Mouse (Mus musculus) MEL (cell line): ENCODE measurements around the gene Chst12. TPM values are rescaled to one million over a fixed set of nuclear protein-coding genes. Genes with fewer than 3 reads are reported as not detected.

ENCODE experiments used
- DNase-seq: peaks from one replicate; pipeline ENCODE4 v3.0.0; 2011; ENCODE audit warnings: low read depth, low spot score
- H3K27ac ChIP-seq: 2 replicates; pipeline ENCODE4 v1.5.1; 2012; ENCODE audit warnings: low read depth, mild to moderate bottlenecking, control low read depth, low read length, moderate library complexity; ENCODE audit not compliant: control insufficient read depth
- H3K27me3 ChIP-seq, 2 experiments: fragments of 150-350 bp in 1 of 2; sonication (generic) in 1 of 2; 2 replicates each; pipeline ENCODE4 v1.6.1; 2012; ENCODE audit warnings: low read length in 2 of 2, mild to moderate bottlenecking in 2 of 2, improper control_type of control experiment in 1 of 2, moderate library complexity in 1 of 2; ENCODE audit not compliant: insufficient read depth in 2 of 2, control insufficient read depth in 1 of 2
- H3K36me3 ChIP-seq, 2 experiments: 2 replicates each; pipeline ENCODE4 v1.6.1; 2012 to 2014; ENCODE audit warnings: low read length in 2 of 2, improper control_type of control experiment in 1 of 2, inconsistent platforms in 1 of 2, mild to moderate bottlenecking in 1 of 2; ENCODE audit not compliant: insufficient read depth in 2 of 2, control insufficient read depth in 1 of 2
- H3K4me1 ChIP-seq, 2 experiments: fragments of 150-350 bp in 1 of 2; sonication (generic) in 1 of 2; 2 replicates each; pipeline ENCODE4 v1.6.1; 2012; ENCODE audit warnings: low read length in 2 of 2, improper control_type of control experiment in 1 of 2, mild to moderate bottlenecking in 1 of 2; ENCODE audit not compliant: insufficient read depth in 2 of 2, control insufficient read depth in 1 of 2
- H3K4me3 ChIP-seq, 2 experiments: fragments of 150-350 bp in 1 of 2; sonication (generic) in 1 of 2; 2 replicates each; pipeline ENCODE4 v1.5.1; 2012; ENCODE audit warnings: low read depth in 2 of 2, low read length in 2 of 2, mild to moderate bottlenecking in 2 of 2, moderate library complexity in 2 of 2, control low read depth in 1 of 2, improper control_type of control experiment in 1 of 2; ENCODE audit not compliant: control insufficient read depth in 1 of 2, insufficient read depth in 1 of 2
- H3K79me2 ChIP-seq: 2 replicates; pipeline ENCODE4 v1.6.1; 2012; ENCODE audit warnings: mild to moderate bottlenecking, low read length, moderate library complexity; ENCODE audit not compliant: control insufficient read depth, poor library complexity, insufficient read depth
- H3K9ac ChIP-seq: 2 replicates; pipeline ENCODE4 v1.6.1; 2012; ENCODE audit warnings: low read depth, mild to moderate bottlenecking, control low read depth, low read length, moderate library complexity; ENCODE audit not compliant: control insufficient read depth, poor library complexity, severe bottlenecking
- H3K9me3 ChIP-seq: fragments of 150-350 bp; sonication (generic); replicated peaks from 2 replicates; pipeline ENCODE4 v1.6.1; 2012; ENCODE audit warnings: mild to moderate bottlenecking, low read length, improper control_type of control experiment, moderate library complexity; ENCODE audit not compliant: insufficient read depth
- BHLHE40 ChIP-seq: IDR thresholded peaks from 2 replicates; pipeline ENCODE4 v1.6.1; 2012; ENCODE audit warnings: low read depth, mild to moderate bottlenecking, inconsistent platforms, low read length, improper control_type of control experiment, borderline replicate concordance
- CHD2 ChIP-seq: IDR thresholded peaks from 2 replicates; pipeline ENCODE4 v1.6.1; 2011; ENCODE audit warnings: low read length, improper control_type of control experiment
- CTCF ChIP-seq, 3 experiments: IDR thresholded peaks in 2 of 3; conservative IDR thresholded peaks in 1 of 3; 2 replicates each; pipeline ENCODE4 v1.5.1; 2011 to 2012; ENCODE audit warnings: low read length in 3 of 3, low read depth in 2 of 3, mild to moderate bottlenecking in 2 of 3, improper control_type of control experiment in 1 of 3, inconsistent platforms in 1 of 3, mixed read lengths in 1 of 3, moderate library complexity in 1 of 3; ENCODE audit not compliant: control insufficient read depth in 1 of 3, insufficient read depth in 1 of 3, poor library complexity in 1 of 3, severe bottlenecking in 1 of 3
- E2F4 ChIP-seq: IDR thresholded peaks from 2 replicates; pipeline ENCODE4 v1.6.1; 2011; ENCODE audit warnings: low read depth, low read length, improper control_type of control experiment, borderline replicate concordance
- ETS1 ChIP-seq: IDR thresholded peaks from 2 replicates; pipeline ENCODE4 v1.6.1; 2012; ENCODE audit warnings: low read depth, mild to moderate bottlenecking, inconsistent platforms, low read length, improper control_type of control experiment, moderate library complexity
- GABPA ChIP-seq: IDR thresholded peaks from 2 replicates; pipeline ENCODE4 v1.6.1; 2012; ENCODE audit warnings: low read depth, mild to moderate bottlenecking, inconsistent platforms, low read length, improper control_type of control experiment, moderate library complexity
- HCFC1 ChIP-seq: IDR thresholded peaks from 2 replicates; pipeline ENCODE4 v1.6.1; 2012; ENCODE audit warnings: low read depth, mild to moderate bottlenecking, inconsistent platforms, low read length, improper control_type of control experiment, moderate library complexity
- JUND ChIP-seq: IDR thresholded peaks from 2 replicates; pipeline ENCODE4 v1.6.1; 2011; ENCODE audit warnings: low read depth, mild to moderate bottlenecking, improper control_type of control experiment, low read length
- MAFK ChIP-seq: IDR thresholded peaks from 2 replicates; pipeline ENCODE4 v1.6.1; 2011; ENCODE audit warnings: low read depth, mild to moderate bottlenecking, low read length, improper control_type of control experiment, borderline replicate concordance
- MAZ ChIP-seq: IDR thresholded peaks from 2 replicates; pipeline ENCODE4 v1.6.1; 2012; ENCODE audit warnings: low read depth, mild to moderate bottlenecking, inconsistent platforms, low read length, improper control_type of control experiment
- MEF2A ChIP-seq: IDR thresholded peaks from 2 replicates; pipeline ENCODE4 v1.6.1; 2014; ENCODE audit warnings: low read depth, mild to moderate bottlenecking, inconsistent platforms, low read length, improper control_type of control experiment; ENCODE audit not compliant: poor library complexity, insufficient replicate concordance, severe bottlenecking; ENCODE audit errors: extremely low read depth
- MYB ChIP-seq: IDR thresholded peaks from 2 replicates; pipeline ENCODE4 v1.6.1; 2011; ENCODE audit warnings: mild to moderate bottlenecking, low read depth, low read length, improper control_type of control experiment
- MYC ChIP-seq: IDR thresholded peaks from 2 replicates; pipeline ENCODE4 v1.6.1; 2011; ENCODE audit warnings: low read depth, mild to moderate bottlenecking, low read length, improper control_type of control experiment, moderate library complexity
- NELFE ChIP-seq: IDR thresholded peaks from 2 replicates; pipeline ENCODE4 v1.6.1; 2011; ENCODE audit warnings: low read depth, low read length, improper control_type of control experiment
- NRF1 ChIP-seq: IDR thresholded peaks from 2 replicates; pipeline ENCODE4 v1.6.1; 2014; ENCODE audit warnings: low read depth, mild to moderate bottlenecking, inconsistent platforms, low read length, improper control_type of control experiment, moderate library complexity; ENCODE audit not compliant: poor library complexity, insufficient read depth, severe bottlenecking
- POLR2A ChIP-seq, 2 experiments: IDR thresholded peaks; 2 replicates each; pipeline ENCODE4 v1.6.1; 2011 to 2012; ENCODE audit warnings: low read length in 2 of 2, mild to moderate bottlenecking in 2 of 2, control low read depth in 1 of 2, improper control_type of control experiment in 1 of 2, low read depth in 1 of 2, moderate library complexity in 1 of 2; ENCODE audit not compliant: control insufficient read depth in 1 of 2, insufficient read depth in 1 of 2, poor library complexity in 1 of 2
- RAD21 ChIP-seq: IDR thresholded peaks from 2 replicates; pipeline ENCODE4 v1.6.1; 2011; ENCODE audit warnings: mild to moderate bottlenecking, low read depth, low read length, improper control_type of control experiment
- RCOR1 ChIP-seq: IDR thresholded peaks from 2 replicates; pipeline ENCODE4 v1.6.1; 2012; ENCODE audit warnings: low read depth, mild to moderate bottlenecking, inconsistent platforms, low read length, improper control_type of control experiment
- SIN3A ChIP-seq: IDR thresholded peaks from 2 replicates; pipeline ENCODE4 v1.6.1; 2012; ENCODE audit warnings: low read length, improper control_type of control experiment, inconsistent platforms
- SMC3 ChIP-seq: IDR thresholded peaks from 2 replicates; pipeline ENCODE4 v1.6.1; 2011; ENCODE audit warnings: low read depth, low read length, improper control_type of control experiment
- TCF12 ChIP-seq: IDR thresholded peaks from 2 replicates; pipeline ENCODE4 v1.6.1; 2014; ENCODE audit warnings: low read depth, mild to moderate bottlenecking, inconsistent platforms, low read length, improper control_type of control experiment, moderate library complexity
- USF2 ChIP-seq, 2 experiments: IDR thresholded peaks; 2 replicates each; pipeline ENCODE4 v1.6.1; 2011 to 2012; ENCODE audit warnings: improper control_type of control experiment in 2 of 2, low read length in 2 of 2, borderline replicate concordance in 1 of 2, inconsistent platforms in 1 of 2, low read depth in 1 of 2, mild to moderate bottlenecking in 1 of 2; ENCODE audit not compliant: insufficient read depth in 1 of 2
- ZNF384 ChIP-seq: IDR thresholded peaks from 2 replicates; pipeline ENCODE4 v1.6.1; 2012; ENCODE audit warnings: low read depth, mild to moderate bottlenecking, inconsistent platforms, low read length, improper control_type of control experiment
- polyA plus RNA-seq, 2 experiments: library from polyadenylated mRNA; stranded (reverse) in 1 of 2; unstranded in 1 of 2; fragments of >175 nt in 1 of 2; fragments of >200 nt in 1 of 2; gene quantifications; 2 replicates each; pipeline versions ENCODE4 v1.2.1 to v1.2.4; 2012; ENCODE audit warnings: low replicate concordance in 2 of 2, low read depth in 1 of 2; ENCODE audit not compliant: insufficient read length in 2 of 2, insufficient read depth in 1 of 2, missing spikeins in 1 of 2
- total RNA-seq: library from RNA; depleted of rRNA; stranded (reverse); fragments of 300-350 nt; gene quantifications from 2 replicates; pipeline ENCODE4 v1.2.3, GENCODE M21; 2012

Chst12 gene
- total and polyA plus RNA-seq, 3 experiments, result 4.1 to 8.6 TPM; not detected in 1

- Histone ChIP-seq H3K27me3 (no peaks in the 10 kb centered on the region), H3K9ac (no peak overlapping the region), H3K9me3 (no peaks in the 10 kb centered on the region), H3K4me3 (no peak overlapping the region), H3K27ac (no peak overlapping the region), H3K4me1 (no peaks in the 10 kb centered on the region), H3K79me2 (no peaks in the 10 kb centered on the region), H3K36me3 (no peaks in the 10 kb centered on the region)
- DNase-seq, result no peak
- TF ChIP-seq RCOR1, result no peak
- no peak for TF ChIP-seq MYC
- TF ChIP-seq CHD2, result no peak
- no peak for TF ChIP-seq GABPA
- TF ChIP-seq NELFE, result no peak
- no peak for TF ChIP-seq E2F4
- no peak for TF ChIP-seq POLR2A (IDR thresholded peaks at IDR 0.05; ENCODE audit: control insufficient read depth in 1 of 2, insufficient read depth in 1 of 2, low read depth in 1 of 2, low read length in 2 of 2, poor library complexity in 1 of 2)
- TF ChIP-seq MEF2A, result no peak
- no peak for TF ChIP-seq ZNF384
- TF ChIP-seq SMC3, result no peak
- TF ChIP-seq MAFK, result no peak
- TF ChIP-seq TCF12, result no peak
- no peak for TF ChIP-seq MYB
- no peak for TF ChIP-seq SIN3A
- no peak for TF ChIP-seq NRF1
- no peak for TF ChIP-seq ETS1
- TF ChIP-seq RAD21, result no peak
- no peak for TF ChIP-seq MAZ
- no peak for TF ChIP-seq BHLHE40
- no peak for TF ChIP-seq CTCF (IDR thresholded peaks at IDR 0.05 in 2 of 3, conservative IDR thresholded peaks at IDR 0.05 in 1 of 3; ENCODE audit: control insufficient read depth in 1 of 3, insufficient read depth in 1 of 3, low read depth in 2 of 3, low read length in 3 of 3, poor library complexity in 1 of 3, severe bottlenecking in 1 of 3)
These were observed 9.6 kb downstream of the Chst12 start for GRCm38 (mm10) chr5:140514799-140515486.

- no peaks in the 10 kb centered on the region for H3K36me3 ChIP-seq
- DNase-seq, result no peak
- TF ChIP-seq JUND, result no peak
- no peak for TF ChIP-seq RAD21
- no peak for TF ChIP-seq E2F4
- TF ChIP-seq USF2 (IDR thresholded peaks at IDR 0.05; ENCODE audit: borderline replicate concordance in 1 of 2, insufficient read depth in 1 of 2, low read depth in 1 of 2, low read length in 2 of 2), result no peak
- TF ChIP-seq MAFK, result no peak
- no peak for TF ChIP-seq ZNF384
- no peak for TF ChIP-seq MAZ
- no peak for TF ChIP-seq HCFC1
- H3K27ac ChIP-seq, result no peak overlapping the region
- no peaks in the 10 kb centered on the region for H3K4me1 ChIP-seq
- no peak overlapping the region for H3K4me3 ChIP-seq
- H3K79me2 ChIP-seq, result no peaks in the 10 kb centered on the region
- H3K9me3 ChIP-seq, result no peaks in the 10 kb centered on the region
- H3K27me3 ChIP-seq, result no peaks in the 10 kb centered on the region
- no peak overlapping the region for H3K9ac ChIP-seq
These were observed 12.0 kb downstream of the Chst12 start for GRCm38 (mm10) chr5:140517159-140517920.
